Mouse (Mus musculus) adrenal gland, postnatal 36 days (tissue): ENCODE results near the gene Gata5. TPM values are rescaled to one million over a fixed set of nuclear protein-coding genes. Genes with fewer than 3 reads are reported as not detected.
A peak's percentile ranks its signal among the peaks of the same experiment; 100 is the strongest.

Experiments used
- DNase-seq, 2 experiments: peaks; one replicate each; pipeline ENCODE4 v3.0.0; 2021; ENCODE audit warnings: mixed read lengths in 1 of 2
- total RNA-seq, 2 experiments: library from RNA; stranded (reverse); gene quantifications; 2 replicates each; pipeline ENCODE4 v1.2.3; 2021

Gata5 gene
- total RNA-seq, 2 experiments from 2014 or later = 0.10 TPM; not detected in 1

DNA sequence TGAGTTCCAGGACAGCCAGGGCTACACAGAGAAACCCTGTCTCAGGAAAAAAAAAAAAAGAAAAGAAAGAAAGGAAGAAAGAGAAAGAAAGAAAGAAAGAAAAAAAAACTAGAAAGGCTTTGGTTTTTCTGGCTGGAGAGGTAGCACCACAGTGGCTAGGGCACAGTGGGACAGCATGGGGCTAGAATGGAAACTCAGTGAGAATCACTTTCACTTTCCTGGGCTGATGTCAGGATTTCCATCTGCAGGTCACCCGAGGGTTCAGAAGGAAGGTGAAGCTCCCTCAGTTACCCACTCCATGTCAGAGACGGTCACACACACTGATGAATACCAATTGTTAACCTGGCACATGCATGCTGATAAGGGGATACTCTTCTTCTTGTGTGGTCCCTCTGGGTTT, 26.8 kb downstream of the Gata5 start:
- DNase-seq = no peak

DNA sequence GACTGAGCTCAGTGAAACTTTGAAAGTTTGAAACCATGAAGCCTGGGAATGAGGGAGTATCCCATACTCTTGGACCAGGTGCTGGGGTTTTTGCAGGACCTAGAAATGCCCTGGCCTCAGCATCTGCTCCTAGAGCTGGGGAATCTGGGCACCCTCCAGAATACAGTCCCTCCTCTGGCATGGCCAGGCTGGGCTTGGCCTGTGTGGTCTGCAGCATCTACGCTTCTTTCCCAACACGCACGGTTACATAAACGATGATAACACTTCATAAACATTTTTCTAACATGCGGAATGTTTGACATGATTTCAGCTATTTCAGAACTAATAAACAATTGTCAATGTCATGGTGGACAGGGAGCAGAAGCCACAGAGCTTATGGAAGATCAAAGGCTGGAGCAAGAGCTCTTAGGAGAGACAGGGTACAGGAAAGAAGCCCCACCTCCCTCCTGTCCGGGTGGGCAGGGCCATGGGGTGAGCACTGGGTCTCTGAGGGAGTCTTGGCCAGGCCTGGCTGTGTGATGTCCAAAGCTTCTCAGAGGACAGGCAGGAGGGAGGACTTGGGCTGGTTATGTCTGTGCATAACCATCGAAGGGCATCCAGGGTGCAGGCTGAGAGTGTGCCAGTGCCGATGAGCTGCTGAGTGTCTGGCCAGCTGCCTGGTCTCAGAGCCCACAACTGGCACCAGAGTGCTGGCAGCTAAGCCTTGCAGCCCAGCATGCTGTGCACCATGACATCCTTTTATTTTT, 27.9 kb downstream of the Gata5 start:
- DNase-seq = no peak

DNA sequence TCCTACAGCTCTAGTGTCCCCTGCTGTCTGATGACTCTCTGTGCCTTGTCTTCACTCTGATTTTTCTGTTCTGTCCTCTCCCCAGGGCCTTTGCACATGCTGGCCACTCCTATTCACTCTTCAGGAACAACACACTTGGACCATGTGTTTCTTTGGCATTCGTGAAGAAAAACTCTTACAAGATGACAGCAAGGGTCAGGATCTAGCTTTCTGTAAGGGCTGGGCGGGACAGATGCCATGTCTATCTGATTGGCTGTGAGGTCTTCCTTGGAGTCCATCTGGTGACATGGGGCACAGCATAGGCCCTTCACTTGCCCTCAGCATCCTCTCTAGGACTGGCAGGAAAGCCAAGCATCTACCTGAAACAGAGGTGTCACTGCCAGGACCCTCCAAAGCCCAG, 28.5 kb downstream of the Gata5 start:
- DNase-seq = no peak

DNA sequence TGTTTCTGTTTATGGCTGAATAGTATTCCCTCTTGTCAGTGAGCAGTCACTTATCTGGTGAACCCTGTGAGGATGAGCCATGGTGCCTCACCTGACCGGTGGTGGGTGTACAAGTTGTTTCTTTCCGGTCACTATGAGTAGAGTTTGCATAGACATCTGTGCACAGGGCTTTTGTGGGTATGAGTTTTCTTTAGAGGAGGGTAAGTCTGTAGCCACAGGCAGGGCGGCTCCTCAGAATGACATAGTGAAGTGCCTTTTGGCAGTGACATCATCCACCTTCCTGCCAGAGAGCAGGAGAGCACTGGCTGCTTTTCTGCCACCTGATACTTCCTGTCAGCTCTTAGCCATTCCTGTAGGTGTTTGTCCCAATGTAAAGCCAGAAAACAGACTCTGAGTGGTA, 29.0 kb downstream of the Gata5 start:
- DNase-seq = no peak

- no peak for DNase-seq
These were observed 29.9 kb downstream of the Gata5 start for GRCm38 (mm10) chr2:180304554-180304953.

GRCm38 (mm10) chr2:180303468-180303867, 31.0 kb downstream of the Gata5 start:
- DNase-seq = no peak

- DNase-seq = no peak
These were observed 32.3 kb downstream of the Gata5 start for GRCm38 (mm10) chr2:180302201-180302600.

DNA sequence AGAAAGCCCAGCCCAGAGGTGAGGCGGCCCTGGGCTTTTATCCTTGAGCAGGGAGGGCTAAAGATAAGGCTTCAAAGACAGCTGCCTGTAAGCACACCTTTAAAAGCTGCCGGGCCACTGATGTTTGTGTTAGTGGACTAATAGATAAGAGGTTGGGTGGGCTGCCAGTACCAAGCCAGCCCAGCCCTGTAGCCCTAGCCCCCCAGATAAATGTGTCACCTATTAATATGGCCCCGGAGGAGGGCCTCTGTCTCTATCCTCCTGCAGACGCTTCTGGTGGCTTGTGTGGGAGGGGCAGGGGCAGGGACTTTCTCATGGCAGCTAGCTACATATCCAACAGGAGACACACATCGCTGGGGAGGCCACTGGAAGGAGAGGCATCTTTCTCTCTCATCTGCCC, 33.7 kb downstream of the Gata5 start:
- DNase-seq = no peak

GRCm38 (mm10) chr2:180300252-180300651, 34.2 kb downstream of the Gata5 start:
- no peak for DNase-seq

DNA sequence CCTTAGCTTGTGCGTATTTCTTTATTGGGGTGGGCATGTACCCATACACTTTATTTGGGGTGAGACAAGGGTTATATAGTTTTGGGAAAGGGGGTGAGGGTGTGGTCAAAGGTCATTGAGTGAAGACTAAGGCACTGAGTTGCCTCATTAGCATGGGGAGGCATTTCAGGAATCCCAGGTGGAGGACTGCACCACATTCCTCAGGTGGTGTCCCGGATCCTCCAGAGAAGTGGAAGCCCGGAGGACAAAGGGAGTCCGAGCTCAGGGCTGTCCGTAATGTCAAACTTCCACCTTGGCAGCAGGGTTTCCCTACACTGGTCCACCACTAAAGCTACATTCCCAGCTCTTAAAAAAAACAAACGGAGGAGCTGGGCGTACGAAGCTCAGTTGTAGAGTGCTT, 41.6 kb downstream of the Gata5 start:
- DNase-seq = no peak

DNA sequence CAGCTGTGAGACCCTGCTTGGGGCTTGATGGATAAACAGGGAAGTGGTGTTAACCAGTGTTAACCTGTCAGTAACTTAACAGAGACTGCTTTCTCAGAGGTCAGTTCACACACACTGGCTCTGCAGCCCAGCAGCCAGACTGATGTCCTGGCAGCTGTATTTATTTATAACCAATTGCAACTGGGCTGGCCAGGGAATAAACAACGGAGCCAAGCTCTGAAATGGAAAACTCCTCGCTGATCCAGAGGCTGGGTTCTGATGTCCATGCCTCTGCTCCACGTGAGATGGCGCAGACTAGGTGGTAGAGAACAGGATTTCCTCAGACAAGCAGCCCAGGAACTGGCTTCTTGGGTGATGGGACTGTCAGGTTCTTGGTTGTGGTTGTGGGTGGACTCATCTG, 42.5 kb downstream of the Gata5 start:
- no peak for DNase-seq

DNA sequence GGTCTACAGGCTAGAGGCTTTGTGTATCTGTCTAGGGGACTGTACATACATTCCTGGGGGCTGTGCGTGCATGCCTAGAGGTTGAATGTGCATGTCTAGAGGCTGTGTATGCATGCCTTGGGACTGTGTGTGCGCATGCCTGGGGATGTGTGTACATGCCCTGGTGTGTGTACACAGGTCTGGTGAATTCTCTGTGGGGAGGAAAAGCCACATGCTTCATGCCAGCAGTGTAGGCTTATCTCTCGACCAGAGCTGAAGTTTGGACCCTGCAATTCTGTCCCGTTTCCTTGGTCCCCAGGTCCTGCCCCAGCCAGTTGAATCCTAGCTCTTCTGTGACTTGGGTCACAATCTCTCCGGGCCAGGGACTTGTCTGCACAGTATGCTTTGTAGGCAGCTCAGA, 42.9 kb downstream of the Gata5 start:
- DNase-seq = no peak

DNA sequence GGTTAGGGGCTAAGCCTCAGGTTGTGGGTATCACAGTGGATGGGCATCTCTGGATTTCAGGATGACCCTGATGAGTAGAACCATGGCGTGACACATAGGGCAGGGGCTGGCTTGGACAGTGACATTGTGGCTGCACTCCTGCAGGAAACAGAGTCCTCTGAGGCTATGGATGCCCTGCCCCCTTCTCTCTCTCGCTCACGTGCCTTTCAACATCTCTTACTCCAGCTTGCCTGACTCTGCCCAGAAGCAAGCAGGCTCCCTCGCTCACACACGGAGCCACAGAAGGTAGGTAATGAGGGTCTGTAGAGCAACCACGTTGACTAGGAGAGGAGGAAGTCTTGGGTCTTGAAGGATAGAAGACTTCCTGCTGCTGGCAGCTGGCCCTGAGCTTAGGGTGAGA, 44.0 kb downstream of the Gata5 start:
- no peak for DNase-seq

GRCm38 (mm10) chr2:180289440-180290108, 44.9 kb downstream of the Gata5 start, which contains the start of gene Rbbp8nl:
Gene Rbbp8nl, minus strand, starts transcription at chr2:180289879.
- DNase-seq = no peak

DNA sequence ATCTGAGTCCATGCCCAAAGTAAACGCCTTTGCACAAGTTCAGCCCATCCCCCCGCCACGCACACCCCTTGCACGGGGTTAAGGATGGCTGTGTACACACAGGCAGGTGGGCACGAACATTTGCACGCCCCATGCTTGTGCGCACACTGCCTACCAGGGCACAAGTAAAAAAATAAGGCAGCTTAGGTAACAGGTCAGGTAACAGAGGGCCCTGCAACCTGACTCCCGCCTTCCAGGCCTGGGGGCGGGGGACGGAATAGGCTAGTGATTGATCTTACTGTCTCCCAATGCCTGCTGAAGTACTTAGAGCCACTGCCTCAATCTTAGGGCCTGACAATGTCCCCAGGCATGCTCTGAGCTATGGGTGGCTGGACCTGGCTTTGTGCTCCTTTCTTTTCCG, 45.5 kb downstream of the Gata5 start:
- DNase-seq = no peak

- no peak for DNase-seq
These were observed 55.2 kb downstream of the Gata5 start for GRCm38 (mm10) chr2:180279321-180279720.

DNA sequence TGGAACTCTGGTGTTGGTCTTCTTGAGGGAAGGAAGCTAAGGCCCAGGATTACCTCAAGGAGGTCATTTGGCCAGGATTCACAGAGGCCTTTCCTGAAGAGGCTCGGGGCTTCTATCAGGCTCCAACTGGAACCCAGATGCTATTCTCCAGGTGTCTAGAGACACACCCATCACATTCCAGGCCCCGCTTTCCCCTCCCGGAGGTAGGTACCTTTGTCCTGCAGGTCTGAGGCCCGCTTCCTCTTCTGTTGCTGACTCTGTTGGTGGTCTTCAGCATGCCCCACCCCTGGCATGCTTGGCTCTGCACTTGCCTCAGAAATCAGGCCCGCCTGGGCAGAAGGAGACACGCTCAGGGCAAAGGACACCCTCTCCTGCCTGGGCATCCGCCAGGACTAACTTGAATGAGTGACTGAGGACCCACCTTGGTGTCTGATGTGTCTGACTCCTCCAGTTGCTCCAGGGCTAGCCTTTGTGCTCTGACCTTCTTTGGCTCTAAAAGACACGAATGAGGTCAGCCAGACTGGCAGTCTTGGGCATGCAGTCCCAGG, 56.7 kb downstream of the Gata5 start:
- DNase-seq = no peak

DNA sequence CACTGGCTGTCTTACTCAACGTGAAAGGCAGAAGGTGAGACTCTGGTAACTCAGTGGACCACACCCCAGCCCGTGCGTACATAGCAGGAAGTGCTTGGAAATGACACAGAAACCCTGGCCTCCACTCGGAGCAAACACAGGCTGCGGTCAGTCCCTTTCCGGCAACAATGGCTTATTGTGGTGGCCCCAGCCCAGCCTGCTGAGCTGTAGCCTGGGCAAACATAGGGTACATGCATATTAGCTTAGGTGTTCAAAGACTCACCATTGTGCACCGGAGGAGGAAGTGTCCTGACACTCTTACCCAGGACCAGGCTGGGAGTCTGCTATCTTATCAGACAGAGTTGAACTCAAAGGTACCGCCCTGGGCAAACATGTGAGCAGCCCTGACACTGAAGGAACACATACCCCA, 57.6 kb downstream of the Gata5 start:
- no peak for DNase-seq

- DNase-seq = no peak
These were observed 58.1 kb downstream of the Gata5 start for GRCm38 (mm10) chr2:180276385-180276784.

GRCm38 (mm10) chr2:180275836-180276235, 58.7 kb downstream of the Gata5 start:
- peak; percentile 77 to 87 for DNase-seq
